Mouse (Mus musculus) ES-E14 (cell line): Measurements from ENCODE around the gene Entpd3.

Experiments
- MAFK ChIP-seq: IDR thresholded peaks from 2 replicates; pipeline ENCODE4 v1.6.1; 2014; ENCODE audit warnings: mild to moderate bottlenecking, low read depth, low read length, inconsistent platforms; ENCODE audit not compliant: insufficient read depth
- ZNF384 ChIP-seq: IDR thresholded peaks from 2 replicates; pipeline ENCODE4 v1.6.1; 2012; ENCODE audit warnings: low read depth, low read length, inconsistent platforms

GRCm38 (mm10) chr9:120493781-120494180, 45.8 kb upstream of the Entpd3 start:
- no peak for TF ChIP-seq ZNF384
- TF ChIP-seq MAFK = no peak
